Mouse (Mus musculus) neural tube, embryonic 14.5 days (tissue): ENCODE results near the gene Ranbp3. TPM values are rescaled to one million over a fixed set of nuclear protein-coding genes. Genes with fewer than 3 reads are reported as not detected.

Experiments
- ATAC-seq: fragments of 200-750 bp; cut with Nextera tagmentation; 2 replicates; pipeline ENCODE4 v1.8.0; 2017; ENCODE audit warnings: low read depth, mild to moderate bottlenecking, moderate TSS enrichment, moderate library complexity
- H3K27ac ChIP-seq: fragments of 300-500 bp; sonication (generic); 2 replicates; pipeline ENCODE4 v1.5.1; 2014; ENCODE audit warnings: low read depth, mild to moderate bottlenecking, control low read depth, low read length, moderate library complexity, mixed read lengths
- H3K27me3 ChIP-seq: fragments of 300-500 bp; sonication (generic); 2 replicates; pipeline ENCODE4 v1.6.1; 2014; ENCODE audit warnings: low read length; ENCODE audit not compliant: control insufficient read depth, insufficient read depth
- H3K36me3 ChIP-seq: fragments of 300-500 bp; sonication (generic); 2 replicates; pipeline ENCODE4 v1.6.1; 2014; ENCODE audit warnings: low read length, mixed read lengths; ENCODE audit not compliant: control insufficient read depth, insufficient read depth
- H3K4me1 ChIP-seq: fragments of 300-500 bp; sonication (generic); 2 replicates; pipeline ENCODE4 v1.6.1; 2014; ENCODE audit warnings: low read length; ENCODE audit not compliant: control insufficient read depth, insufficient read depth
- H3K4me2 ChIP-seq: fragments of 300-500 bp; sonication (generic); 2 replicates; pipeline ENCODE4 v1.6.1; 2014; ENCODE audit warnings: mild to moderate bottlenecking, low read depth, low read length, control low read depth
- H3K4me3 ChIP-seq: fragments of 300-500 bp; sonication (generic); 2 replicates; pipeline ENCODE4 v1.5.1; 2014; ENCODE audit warnings: low read depth, low read length, control low read depth, mixed read lengths
- H3K9ac ChIP-seq: fragments of 300-500 bp; sonication (generic); replicated peaks from 2 replicates; pipeline ENCODE4 v1.6.1; 2014; ENCODE audit warnings: low read depth, mild to moderate bottlenecking, control low read depth, low read length, mixed read lengths
- H3K9me3 ChIP-seq: fragments of 300-500 bp; sonication (generic); 2 replicates; pipeline ENCODE4 v1.6.1; 2016; ENCODE audit warnings: low read length; ENCODE audit not compliant: control insufficient read depth
- WGBS: fragments of 180-500 bp; shearing (Covaris S2); extraction: QIAGEN DNeasy Blood & Tissue Kit; methylation state at CpG from one replicate; pipeline ENCODE4 v1.1.7; 2014; 5-methylcytosine and 5-hydroxymethylcytosine counted together
- polyA plus RNA-seq: library from polyadenylated mRNA; unstranded; fragments of >200 nt; fragmentation: Nextera tagmentation; extraction: Ambion mirVana; gene quantifications from 2 replicates; pipeline ENCODE4 v1.2.1, GENCODE M21; 2014

The Ranbp3 gene
- polyA plus RNA-seq, 1 experiment from 2014 or later: 93.6 TPM

DNA sequence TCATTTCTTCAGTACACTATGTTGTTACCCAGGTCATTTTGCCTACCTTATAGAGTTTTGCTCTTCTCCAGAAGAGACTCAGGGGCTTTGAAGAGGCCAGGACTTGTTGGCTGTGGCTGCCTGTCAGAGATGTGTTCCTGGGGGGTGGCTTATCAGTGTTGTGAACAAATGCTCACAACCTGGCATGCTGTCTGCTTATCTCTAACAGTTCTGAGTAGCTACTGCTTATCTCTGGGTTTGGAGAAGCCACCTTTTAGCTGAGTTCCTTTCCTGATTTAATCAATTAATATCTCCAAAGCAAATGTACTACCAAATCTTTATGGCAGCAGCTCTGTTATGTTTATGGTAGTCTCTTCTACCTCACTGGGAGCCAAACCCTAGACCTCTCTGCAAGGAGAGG is 15.0 kb downstream of the Ranbp3 start:
- Histone ChIP-seq H3K27me3 (no peaks in the 10 kb centered on the region), H3K27ac (no peak overlapping the region), H3K4me3 (no peak overlapping the region), H3K9me3 (no peaks in the 10 kb centered on the region), H3K4me2 (no peak overlapping the region), H3K4me1 (peaks cover 8% of the 10 kb centered on the region; the same call in 1 of the 2 replicates), H3K36me3 (peaks cover 11% of the 10 kb centered on the region), H3K9ac (no peak overlapping the region)
- no peak for ATAC-seq

DNA sequence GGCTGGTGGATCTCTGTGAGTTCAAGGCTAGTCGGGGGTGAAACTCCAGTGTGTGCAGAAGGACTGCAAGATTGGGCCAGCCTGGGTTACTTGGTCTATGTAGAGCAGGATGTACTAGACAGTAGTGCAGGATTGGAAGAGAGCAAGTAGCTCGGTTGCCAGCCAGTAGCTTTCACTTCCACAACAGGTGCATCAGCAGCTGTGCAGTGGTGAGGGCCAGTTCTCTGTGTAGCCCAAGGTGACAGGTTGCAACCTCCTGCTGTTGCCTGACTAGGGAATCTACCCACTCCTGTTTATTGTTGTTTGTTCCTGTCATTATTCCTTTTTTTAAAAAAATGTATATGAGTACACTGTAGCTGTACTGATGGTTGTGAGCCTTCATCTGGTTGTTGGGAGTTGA is 15.6 kb downstream of the Ranbp3 start:
- WGBS: 98% methylated on average over 2 of the region's 2 CpGs
- Histone ChIP-seq H3K36me3 (peaks cover 11% of the 10 kb centered on the region), H3K4me2 (no peak overlapping the region), H3K4me3 (no peak overlapping the region), H3K27me3 (no peaks in the 10 kb centered on the region), H3K4me1 (peaks cover 14% of the 10 kb centered on the region), H3K27ac (no peak overlapping the region), H3K9me3 (no peaks in the 10 kb centered on the region), H3K9ac (no peak overlapping the region)
- ATAC-seq: no peak

DNA sequence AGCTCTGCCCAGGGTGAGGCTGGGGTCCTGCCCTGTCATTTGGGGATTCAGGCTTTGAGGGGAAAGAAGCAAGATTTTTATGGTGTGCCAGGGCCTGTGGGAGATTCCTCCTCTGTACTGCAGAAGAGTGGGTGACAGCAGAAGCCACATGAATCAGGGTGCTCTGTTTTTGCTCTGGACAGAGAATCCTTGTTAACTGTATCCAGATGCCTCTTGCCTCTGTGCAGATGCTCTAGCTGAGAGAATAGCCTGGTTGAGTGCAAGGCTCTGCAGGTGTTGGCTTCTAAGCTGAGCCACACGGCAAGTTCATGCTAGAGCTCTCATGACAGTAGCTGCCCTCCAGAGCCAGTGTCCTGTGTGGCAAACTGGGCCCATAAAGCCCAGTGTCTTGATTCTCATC is 20.3 kb downstream of the Ranbp3 start:
- Histone ChIP-seq H3K4me1 (peaks cover 26% of the 10 kb centered on the region), H3K9me3 (no peaks in the 10 kb centered on the region), H3K4me2 (no peak overlapping the region), H3K4me3 (no peak overlapping the region), H3K27ac (peak overlapping the region; percentile 40), H3K27me3 (no peaks in the 10 kb centered on the region), H3K36me3 (peaks cover 24% of the 10 kb centered on the region), H3K9ac (no peak overlapping the region)
- WGBS: 52% methylated on average over 1 of the region's 1 CpGs
- ATAC-seq: peak; percentile 5; the same call in 1 of the 2 replicates

DNA sequence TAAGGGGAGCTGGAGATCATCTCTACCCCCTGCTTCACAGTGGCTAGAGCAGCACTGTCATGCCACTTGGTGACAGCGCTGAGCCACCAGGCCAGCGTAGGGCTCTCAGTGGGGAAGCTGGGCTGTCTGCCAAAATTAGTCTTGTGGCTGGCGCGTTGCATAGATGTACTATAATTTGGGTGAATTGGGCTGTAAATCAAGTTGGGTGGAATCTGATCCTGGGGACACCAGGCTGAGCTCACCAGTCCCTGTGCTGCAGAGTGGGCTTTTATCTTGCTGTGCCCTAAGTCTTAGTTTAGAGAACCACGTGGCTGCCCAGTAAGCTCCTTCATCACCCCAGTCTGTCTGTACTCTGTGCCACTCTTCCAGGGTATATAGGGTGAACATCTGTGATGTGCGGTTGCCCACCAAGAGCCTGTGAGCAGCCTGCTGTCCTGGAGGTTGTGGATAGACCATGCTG is 20.8 kb downstream of the Ranbp3 start:
- Histone ChIP-seq H3K4me3 (no peak overlapping the region), H3K27ac (peak overlapping the region; percentile 16; the same call in 1 of the 2 replicates), H3K4me1 (peaks cover 26% of the 10 kb centered on the region), H3K4me2 (no peak overlapping the region), H3K9me3 (no peaks in the 10 kb centered on the region), H3K9ac (no peak overlapping the region), H3K27me3 (no peaks in the 10 kb centered on the region), H3K36me3 (peaks cover 29% of the 10 kb centered on the region)
- 32% methylated on average over 6 of the region's 6 CpGs for WGBS
- peak; percentile 74 for ATAC-seq

DNA sequence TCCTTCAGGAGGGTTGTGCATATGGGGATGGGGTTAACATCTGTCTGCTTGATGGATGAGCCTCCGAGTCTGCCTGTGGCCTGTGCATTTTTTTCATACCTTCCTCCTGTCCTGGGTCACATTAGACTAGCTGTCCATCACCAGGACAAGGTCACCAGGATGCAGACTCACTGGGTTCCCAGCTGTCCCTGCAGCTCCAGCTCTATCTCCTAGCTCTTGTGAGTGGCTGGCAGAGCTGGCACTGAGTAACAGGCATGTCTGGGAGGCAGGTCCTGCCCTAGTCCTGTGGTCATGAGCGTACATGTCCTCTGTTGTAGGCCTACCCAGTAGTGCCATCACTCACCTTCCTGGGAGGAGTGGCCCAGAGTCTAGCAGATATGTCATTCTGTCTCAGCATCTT is 27.4 kb downstream of the Ranbp3 start:
- H3K27ac ChIP-seq: no peak overlapping the region
- 94% methylated on average over 2 of the region's 2 CpGs for WGBS
- no peak for ATAC-seq
- H3K4me1 ChIP-seq: no peaks in the 10 kb centered on the region
- peaks cover 77% of the 10 kb centered on the region for H3K36me3 ChIP-seq
- no peak overlapping the region for H3K9ac ChIP-seq
- no peak overlapping the region for H3K4me3 ChIP-seq
- no peaks in the 10 kb centered on the region for H3K9me3 ChIP-seq
- H3K4me2 ChIP-seq: no peak overlapping the region
- H3K27me3 ChIP-seq: no peaks in the 10 kb centered on the region

DNA sequence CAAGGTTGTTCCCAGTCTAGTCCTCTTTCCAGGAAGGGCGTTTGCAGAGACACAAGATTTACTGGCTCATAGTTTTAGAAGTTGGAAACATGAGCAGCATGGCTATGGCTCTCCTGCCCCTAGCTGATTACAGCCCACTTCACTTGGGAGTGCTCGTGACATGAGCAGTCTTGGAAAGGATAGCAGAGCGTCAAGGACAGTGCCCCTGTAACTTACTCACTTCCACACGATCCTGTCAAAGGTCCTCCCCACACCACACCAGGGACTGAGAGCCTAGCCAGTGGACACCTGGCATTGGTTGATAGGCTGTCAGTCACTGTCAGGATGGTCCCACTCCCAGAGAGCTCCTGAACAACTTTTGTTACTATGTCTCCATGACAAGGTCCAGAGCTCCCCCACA is 29.9 kb downstream of the Ranbp3 start:
- Histone ChIP-seq H3K27me3 (no peaks in the 10 kb centered on the region), H3K9me3 (no peaks in the 10 kb centered on the region), H3K9ac (no peak overlapping the region), H3K36me3 (peaks cover 81% of the 10 kb centered on the region), H3K4me3 (no peak overlapping the region), H3K27ac (no peak overlapping the region), H3K4me2 (no peak overlapping the region), H3K4me1 (no peaks in the 10 kb centered on the region)
- WGBS: 92% methylated on average over 4 of the region's 4 CpGs
- ATAC-seq: no peak

DNA sequence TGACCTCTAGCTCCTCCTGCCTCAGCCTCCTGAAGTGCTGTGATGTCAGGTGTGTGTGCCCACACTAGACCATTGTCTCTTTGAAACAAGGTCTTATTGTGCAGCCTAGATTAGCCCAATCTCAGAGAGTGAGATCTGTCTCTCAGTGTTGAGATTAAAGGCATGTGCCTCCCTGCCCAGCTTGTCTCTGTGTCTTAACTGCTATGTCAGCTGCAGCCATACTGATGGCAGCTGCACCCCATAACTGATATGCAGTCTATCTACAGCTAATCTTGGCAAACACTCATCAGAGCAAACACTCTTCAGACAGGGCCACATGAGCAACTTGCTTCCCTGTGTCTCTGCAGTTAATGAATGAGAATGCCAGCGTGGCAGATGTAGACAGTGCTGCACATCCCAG is 33.4 kb downstream of the Ranbp3 start:
- H3K4me2 ChIP-seq: no peak overlapping the region
- H3K36me3 ChIP-seq: peaks cover 82% of the 10 kb centered on the region
- 100% methylated on average over 1 of the region's 1 CpGs for WGBS
- ATAC-seq: no peak
- H3K9me3 ChIP-seq: no peaks in the 10 kb centered on the region
- H3K27me3 ChIP-seq: no peaks in the 10 kb centered on the region
- H3K4me3 ChIP-seq: no peak overlapping the region
- H3K9ac ChIP-seq: no peak overlapping the region
- no peak overlapping the region for H3K27ac ChIP-seq
- no peaks in the 10 kb centered on the region for H3K4me1 ChIP-seq

DNA sequence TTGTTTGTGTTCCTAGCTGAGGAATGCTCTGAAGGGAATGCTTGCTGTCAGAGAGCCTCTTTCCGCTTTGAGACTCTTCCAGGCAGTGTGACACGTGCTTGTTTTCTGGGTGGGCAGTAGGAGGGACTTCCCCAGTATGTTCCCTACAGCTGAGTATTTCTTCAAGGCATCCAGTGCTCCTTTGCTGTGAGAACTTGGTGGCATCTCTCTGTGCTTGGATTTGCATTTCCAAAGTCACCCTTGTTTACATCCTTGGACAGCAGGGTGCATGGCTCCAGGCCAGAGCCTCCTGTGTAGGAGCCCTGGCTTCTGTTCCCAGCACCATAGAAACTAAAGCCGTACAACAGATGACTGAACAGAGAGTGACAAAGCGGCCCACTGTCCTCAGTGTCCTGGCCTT is 35.6 kb downstream of the Ranbp3 start:
- ATAC-seq: no peak

DNA sequence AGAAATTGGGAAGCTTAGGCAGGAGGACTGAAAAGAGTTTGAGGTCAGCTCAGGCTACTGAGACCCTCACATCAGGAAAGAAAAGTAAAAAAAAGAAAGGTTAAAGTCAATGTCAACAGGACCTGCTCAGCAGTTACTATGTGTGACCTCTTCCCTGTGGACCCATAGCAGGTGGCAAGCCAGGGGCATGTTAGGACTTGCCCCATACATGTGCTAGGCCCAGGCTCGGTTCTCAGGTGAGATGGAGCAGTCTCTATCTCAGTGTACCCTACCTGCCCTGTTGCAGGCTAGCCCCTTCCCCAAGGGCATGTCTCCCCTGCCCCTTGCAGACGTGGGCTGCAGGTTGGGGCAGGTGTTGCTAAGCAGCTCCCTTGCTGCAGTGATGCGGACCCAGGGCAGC is 36.6 kb downstream of the Ranbp3 start:
- Histone ChIP-seq H3K27ac (no peak overlapping the region), H3K9ac (no peak overlapping the region), H3K36me3 (peaks cover 71% of the 10 kb centered on the region), H3K9me3 (no peaks in the 10 kb centered on the region), H3K4me1 (no peaks in the 10 kb centered on the region), H3K27me3 (no peaks in the 10 kb centered on the region), H3K4me2 (no peak overlapping the region), H3K4me3 (no peak overlapping the region)
- no peak for ATAC-seq
- 89% methylated on average over 3 of the region's 3 CpGs for WGBS

More for the DNA sequence above, 35.6 kb downstream of the Ranbp3 start:
- Histone ChIP-seq H3K36me3 (peaks cover 79% of the 10 kb centered on the region), H3K4me1 (no peaks in the 10 kb centered on the region), H3K9me3 (no peaks in the 10 kb centered on the region), H3K27me3 (no peaks in the 10 kb centered on the region), H3K4me3 (no peak overlapping the region), H3K9ac (no peak overlapping the region), H3K4me2 (no peak overlapping the region), H3K27ac (no peak overlapping the region)
- WGBS: 85% methylated on average over 4 of the region's 4 CpGs
